Mouse (Mus musculus) forebrain, embryonic 14.5 days (tissue): ENCODE data around the gene Nudt2. TPM values are rescaled to one million over a fixed set of nuclear protein-coding genes. Genes with fewer than 3 reads are reported as not detected.

ENCODE experiments used
- ATAC-seq: fragments of 200-750 bp; cut with Nextera tagmentation; 2 replicates; pipeline ENCODE4 v1.8.0; 2017; ENCODE audit warnings: mild to moderate bottlenecking, moderate library complexity
- DNase-seq: peaks from one replicate; pipeline ENCODE4 v3.0.0-alpha.2; 2015; ENCODE audit warnings: low spot score
- H3K27ac ChIP-seq: fragments of 300-500 bp; sonication (generic); 2 replicates; pipeline ENCODE4 v1.5.1; 2014; ENCODE audit warnings: low read depth, mild to moderate bottlenecking, control low read depth, low read length, moderate library complexity
- H3K27me3 ChIP-seq: fragments of 300-500 bp; sonication (generic); replicated peaks from 2 replicates; pipeline ENCODE4 v1.6.1; 2014; ENCODE audit warnings: low read length, control low read depth, mixed read lengths; ENCODE audit not compliant: control insufficient read depth, insufficient read depth
- H3K36me3 ChIP-seq: fragments of 300-500 bp; sonication (generic); 2 replicates; pipeline ENCODE4 v1.6.1; 2014; ENCODE audit warnings: low read length, control low read depth; ENCODE audit not compliant: control insufficient read depth, insufficient read depth
- H3K4me1 ChIP-seq: fragments of 300-500 bp; sonication (generic); 2 replicates; pipeline ENCODE4 v1.6.1; 2014; ENCODE audit warnings: antibody characterized with exemption, low read length, control low read depth; ENCODE audit not compliant: control insufficient read depth, insufficient read depth
- H3K4me2 ChIP-seq: fragments of 300-500 bp; sonication (generic); 2 replicates; pipeline ENCODE4 v1.6.1; 2014; ENCODE audit warnings: mild to moderate bottlenecking, control low read depth, low read length
- H3K4me3 ChIP-seq: fragments of 300-500 bp; sonication (generic); 2 replicates; pipeline ENCODE4 v1.5.1; 2014; ENCODE audit warnings: low read depth, low read length, control low read depth
- H3K9ac ChIP-seq: fragments of 300-500 bp; sonication (generic); 2 replicates; pipeline ENCODE4 v1.6.1; 2014; ENCODE audit warnings: mild to moderate bottlenecking, low read length, control low read depth, moderate library complexity
- H3K9me3 ChIP-seq: fragments of 300-500 bp; sonication (generic); replicated peaks from 2 replicates; pipeline ENCODE4 v1.6.1; 2016; ENCODE audit warnings: low read length, control low read depth, mixed read lengths; ENCODE audit not compliant: control insufficient read depth
- WGBS: fragments of 180-500 bp; shearing (Covaris S2); extraction: QIAGEN DNeasy Blood & Tissue Kit; methylation state at CpG from one replicate; pipeline ENCODE4 v1.1.7; 2014; 5-methylcytosine and 5-hydroxymethylcytosine counted together
- polyA plus RNA-seq: library from polyadenylated mRNA; unstranded; fragments of >200 nt; fragmentation: Nextera tagmentation; extraction: Ambion mirVana; gene quantifications from 2 replicates; pipeline ENCODE4 v1.2.1, GENCODE M21; 2014

Gene Nudt2
- polyA plus RNA-seq, 1 experiment from 2014 or later, result 82.0 TPM

DNA sequence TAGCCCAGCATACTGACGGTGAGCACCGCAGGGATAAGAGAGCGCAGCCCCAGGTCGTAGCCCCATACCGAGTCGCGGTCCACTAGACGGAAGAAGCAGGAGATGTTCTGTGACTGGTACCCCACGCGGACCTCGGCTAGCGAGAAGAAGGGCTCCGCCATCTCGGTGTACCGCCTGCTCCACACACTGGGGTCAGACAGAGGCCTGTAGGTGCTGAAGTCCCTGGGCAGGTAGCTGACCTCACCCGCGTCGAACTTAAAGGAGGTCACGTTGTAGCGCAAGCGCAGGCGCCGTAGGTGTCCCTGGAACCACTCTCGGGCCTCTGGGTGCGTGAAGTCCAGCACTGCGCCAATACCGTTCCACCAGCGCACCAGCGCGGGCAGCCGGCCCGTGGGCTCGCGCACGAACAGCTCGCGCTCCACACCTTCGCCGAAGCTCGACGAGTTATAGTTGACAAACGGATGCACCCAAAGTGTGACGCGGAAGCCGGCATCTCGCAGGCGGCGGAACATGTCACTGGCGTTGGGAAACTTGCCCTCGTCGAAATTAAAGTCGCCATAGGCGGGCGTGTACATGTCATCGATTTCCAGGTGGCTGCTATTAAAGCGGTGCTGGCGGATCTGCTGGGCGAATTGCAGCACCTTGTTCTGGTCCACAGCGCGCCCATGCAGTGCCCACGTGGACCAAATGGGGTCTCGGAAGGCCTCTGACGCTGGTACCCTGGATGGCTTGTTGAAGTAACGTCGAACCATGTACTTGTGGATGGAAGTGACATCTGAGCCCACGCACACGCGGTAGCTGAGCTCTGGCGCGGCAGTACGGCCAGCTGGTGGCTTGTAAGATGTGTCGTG lies 33.3 kb downstream of the Nudt2 start:
- H3K9me3 ChIP-seq, result no peaks in the 10 kb centered on the region

DNA sequence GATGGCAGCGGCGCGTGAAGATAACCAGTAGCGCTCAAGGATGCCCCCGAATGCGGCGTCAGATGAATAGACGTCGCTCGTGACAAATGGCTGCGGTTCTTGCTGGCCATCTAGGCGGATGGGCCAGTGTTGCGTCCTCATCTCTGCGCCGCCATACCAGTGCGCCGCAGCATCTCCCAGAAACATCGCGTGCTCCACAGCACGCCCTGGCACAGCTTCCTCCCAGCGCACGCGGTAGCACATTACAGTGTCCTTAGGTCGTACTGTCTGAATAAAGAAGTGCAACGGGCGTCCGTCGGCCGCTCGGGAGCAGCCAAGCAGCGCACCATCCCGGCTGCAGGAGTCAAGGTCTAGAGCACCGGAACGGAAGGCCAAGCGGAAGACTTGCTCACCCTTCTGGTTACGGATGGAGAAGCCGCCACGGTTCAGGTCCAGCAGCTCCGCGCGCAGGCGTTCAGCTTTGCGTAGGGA lies 34.0 kb downstream of the Nudt2 start:
- Histone ChIP-seq H3K36me3 (no peaks in the 10 kb centered on the region), H3K4me1 (peaks cover 21% of the 10 kb centered on the region)
- 11% methylated on average over 43 of the region's 43 CpGs for WGBS

More for the DNA sequence above, 33.3 kb downstream of the Nudt2 start:
- ATAC-seq (no peak), DNase-seq (no peak)
- H3K27ac ChIP-seq, result no peak overlapping the region
- H3K4me1 ChIP-seq, result peaks cover 21% of the 10 kb centered on the region
- H3K4me3 ChIP-seq, result peak overlapping the region; percentile 26
- H3K4me2 ChIP-seq, result peak overlapping the region; percentile 51
- 11% methylated on average over 72 of the region's 72 CpGs for WGBS
- peaks cover 44% of the 10 kb centered on the region for H3K27me3 ChIP-seq
- H3K9ac ChIP-seq, result peak overlapping the region; percentile 35; the same call in 1 of the 2 replicates
- H3K36me3 ChIP-seq, result no peaks in the 10 kb centered on the region

DNA sequence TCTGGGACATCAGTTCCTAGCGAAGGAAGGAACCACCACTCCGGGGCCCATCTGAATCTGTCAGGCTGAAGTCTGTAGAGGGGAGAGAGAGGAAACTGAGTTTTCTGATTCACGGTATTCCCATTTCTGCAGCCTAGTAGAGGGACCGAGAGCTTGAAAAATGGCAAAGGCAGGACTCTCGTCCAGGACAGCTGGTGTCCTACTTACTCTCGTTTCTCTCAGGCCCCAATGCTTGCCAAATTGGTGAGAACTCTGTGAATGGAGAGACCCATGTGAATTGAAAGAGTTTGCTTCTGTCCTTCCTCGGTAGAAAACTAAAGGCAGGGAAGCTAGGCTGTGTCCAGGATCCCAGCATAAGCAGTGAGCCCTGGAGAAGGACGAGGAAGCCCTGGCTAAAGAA lies 34.7 kb downstream of the Nudt2 start:
- Histone ChIP-seq H3K36me3 (no peaks in the 10 kb centered on the region), H3K9ac (no peak overlapping the region), H3K4me2 (no peak overlapping the region), H3K4me3 (no peak overlapping the region), H3K4me1 (peaks cover 21% of the 10 kb centered on the region), H3K27ac (no peak overlapping the region), H3K27me3 (peaks cover 44% of the 10 kb centered on the region), H3K9me3 (no peaks in the 10 kb centered on the region)
- ATAC-seq (no peak), DNase-seq (no peak)
- 64% methylated on average over 8 of the region's 8 CpGs for WGBS

More for the DNA sequence above, 34.0 kb downstream of the Nudt2 start:
- peak overlapping the region; percentile 32 for H3K9ac ChIP-seq
- peak overlapping the region; percentile 26 for H3K4me3 ChIP-seq
- ATAC-seq (no peak), DNase-seq (peak; percentile 45)
- H3K4me2 ChIP-seq, result peak overlapping the region; percentile 51
- H3K27me3 ChIP-seq, result peaks cover 44% of the 10 kb centered on the region
- no peaks in the 10 kb centered on the region for H3K9me3 ChIP-seq
- no peak overlapping the region for H3K27ac ChIP-seq

DNA sequence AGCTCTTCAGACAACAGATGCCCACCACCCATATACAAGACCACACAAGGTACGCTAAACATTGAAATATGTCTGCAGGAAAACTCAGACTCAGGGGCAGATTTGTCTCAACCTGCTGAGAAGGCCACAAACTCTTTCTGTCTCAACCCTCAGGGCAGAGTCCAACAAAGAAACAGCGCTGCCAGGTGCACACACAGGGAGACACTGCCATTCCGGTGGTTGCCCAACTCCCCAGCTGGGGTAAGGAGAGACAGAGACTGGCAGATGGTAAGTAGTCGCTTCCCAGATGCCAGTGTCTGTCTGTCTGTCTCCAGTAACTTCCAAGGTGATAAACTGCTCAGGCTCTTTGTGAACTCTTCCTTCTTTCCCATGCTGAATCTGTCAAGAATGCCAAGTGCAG lies 35.8 kb downstream of the Nudt2 start:
- 74% methylated on average over 4 of the region's 4 CpGs for WGBS
- Histone ChIP-seq H3K36me3 (no peaks in the 10 kb centered on the region), H3K9me3 (no peaks in the 10 kb centered on the region), H3K4me2 (no peak overlapping the region), H3K9ac (no peak overlapping the region), H3K4me1 (peaks cover 21% of the 10 kb centered on the region), H3K4me3 (no peak overlapping the region), H3K27ac (no peak overlapping the region), H3K27me3 (peaks cover 44% of the 10 kb centered on the region)
- ATAC-seq (no peak), DNase-seq (no peak)

DNA sequence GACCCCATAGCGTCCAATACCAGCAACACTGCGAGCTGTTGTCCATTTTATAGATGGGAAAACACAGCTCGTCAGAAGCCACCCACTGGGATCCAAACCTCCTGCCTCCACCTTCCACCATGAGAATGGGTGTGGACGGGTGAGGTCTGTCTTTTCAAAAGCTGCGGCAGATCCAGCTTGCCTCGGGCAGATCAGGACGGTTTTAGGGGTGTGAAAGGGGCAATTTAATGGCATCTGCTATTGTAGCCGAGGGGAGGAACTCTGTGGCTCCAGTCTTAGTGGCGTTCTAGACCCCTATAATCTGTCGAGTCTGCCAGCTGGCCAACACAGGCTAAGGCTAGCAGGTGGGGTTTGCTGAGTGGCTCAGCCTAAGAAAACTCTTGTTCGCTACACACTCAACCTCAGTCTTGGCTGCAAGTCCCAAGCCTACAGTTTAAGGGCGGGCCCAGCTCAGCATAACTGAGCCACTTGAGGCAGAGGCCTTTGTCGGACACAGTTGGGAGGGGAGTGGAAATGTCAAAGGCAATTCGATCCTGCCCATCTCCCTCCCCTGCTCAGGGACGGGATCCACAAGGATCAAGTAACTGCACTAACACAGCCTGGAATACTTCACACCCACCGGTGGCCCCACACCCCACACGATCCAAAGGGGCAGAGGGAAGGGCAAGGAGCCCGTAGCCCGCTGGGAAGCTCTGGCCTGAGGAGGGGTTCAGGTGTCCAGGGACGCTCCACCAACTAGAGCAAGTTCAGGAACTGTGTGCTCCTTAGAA lies 37.4 kb downstream of the Nudt2 start:
- 7% methylated on average over 20 of the region's 20 CpGs for WGBS
- Histone ChIP-seq H3K9me3 (no peaks in the 10 kb centered on the region), H3K4me3 (peak overlapping the region; percentile 29), H3K27ac (no peak overlapping the region), H3K9ac (peak overlapping the region; percentile 51), H3K27me3 (peaks cover 40% of the 10 kb centered on the region), H3K4me2 (peak overlapping the region; percentile 60), H3K4me1 (peaks cover 24% of the 10 kb centered on the region), H3K36me3 (no peaks in the 10 kb centered on the region)
- DNase-seq (peak; percentile 60), ATAC-seq (peak; percentile 21)

- Histone ChIP-seq H3K9ac (peak within 1 kb of the TSS; percentile 51), H3K4me3 (peak within 1 kb of the TSS; percentile 29), H3K9me3 (no peaks in the 10 kb centered on the region), H3K4me2 (peak within 1 kb of the TSS; percentile 60), H3K27ac (no peak within 1 kb of the TSS), H3K36me3 (no peaks in the 10 kb centered on the region), H3K27me3 (peaks cover 33% of the 10 kb centered on the region), H3K4me1 (peaks cover 18% of the 10 kb centered on the region)
- DNase-seq (peak; percentile 97), ATAC-seq (peak; percentile 89)
- WGBS, result 0% methylated on average over 18 of the region's 18 CpGs
These were observed 38.0 kb downstream of the Nudt2 start, which contains the start of gene AI464131 for GRCm38 (mm10) chr4:41502986-41503412. TSS of gene AI464131 (minus strand) at chr4:41503076.

DNA sequence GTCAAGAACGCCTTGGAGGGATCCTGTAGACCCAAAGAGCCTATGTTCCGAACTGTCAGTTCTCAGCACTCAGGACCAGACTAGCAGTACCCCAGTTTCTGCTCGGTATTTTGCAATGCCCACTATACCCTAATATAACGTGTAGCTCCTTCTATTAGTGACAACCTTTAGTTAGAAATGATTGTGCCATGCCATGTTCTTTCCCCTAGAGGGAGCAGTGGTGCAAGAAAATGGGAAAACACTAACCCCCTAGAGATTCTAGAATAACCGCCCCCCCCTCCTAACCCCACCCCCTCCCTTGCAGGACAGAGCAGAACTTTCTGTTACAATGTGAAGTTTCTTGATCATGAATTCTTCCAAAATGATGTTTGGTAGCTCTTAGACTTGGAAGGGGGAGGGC lies 39.4 kb downstream of the Nudt2 start:
- no peak for DNase-seq
- ATAC-seq, result no peak
- 77% methylated on average over 5 of the region's 5 CpGs for WGBS

GRCm38 (mm10) chr4:41505131-41505551 lies 40.2 kb downstream of the Nudt2 start:
- ATAC-seq, result no peak
- no peak overlapping the region for H3K4me2 ChIP-seq
- no peaks in the 10 kb centered on the region for H3K36me3 ChIP-seq
- DNase-seq, result no peak
- H3K9me3 ChIP-seq, result no peaks in the 10 kb centered on the region
- H3K27me3 ChIP-seq, result peaks cover 16% of the 10 kb centered on the region
- H3K9ac ChIP-seq, result no peak overlapping the region
- peaks cover 11% of the 10 kb centered on the region for H3K4me1 ChIP-seq
- no peak overlapping the region for H3K4me3 ChIP-seq
- 59% methylated on average over 11 of the region's 11 CpGs for WGBS
- no peak overlapping the region for H3K27ac ChIP-seq

More for the DNA sequence above, 39.4 kb downstream of the Nudt2 start:
- no peak overlapping the region for H3K4me2 ChIP-seq
- no peaks in the 10 kb centered on the region for H3K9me3 ChIP-seq
- no peak overlapping the region for H3K27ac ChIP-seq
- no peaks in the 10 kb centered on the region for H3K36me3 ChIP-seq
- H3K9ac ChIP-seq, result no peak overlapping the region
- peaks cover 24% of the 10 kb centered on the region for H3K27me3 ChIP-seq
- peaks cover 11% of the 10 kb centered on the region for H3K4me1 ChIP-seq
- no peak overlapping the region for H3K4me3 ChIP-seq
